1 mouse cellular context compared by ENCODE assay signal in the genomic region with DNA sequence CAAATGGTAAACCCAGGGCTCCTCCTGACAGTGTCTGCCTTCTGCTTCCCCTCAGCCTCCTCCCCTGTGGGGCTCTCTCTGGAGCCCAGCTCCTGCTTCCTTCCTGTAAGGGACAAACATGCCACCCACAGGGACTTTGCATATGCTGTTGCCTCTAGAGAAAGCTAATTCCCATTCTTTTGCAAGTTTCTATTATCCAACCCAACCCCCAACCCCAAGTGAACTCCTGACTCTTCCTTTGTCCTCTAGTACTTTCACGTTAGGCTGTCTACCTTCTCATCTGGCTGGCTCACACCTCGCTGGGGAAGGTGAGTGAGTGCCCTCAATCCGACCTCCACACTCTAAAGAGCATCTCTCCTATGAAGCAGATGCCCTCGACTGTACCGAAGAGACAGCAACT.
TF ChIP-seq lines count a peak whose summit lies in the region.

No protein-coding gene starts in this region.

TF ChIP-seq in ES-E14, 5 proteins besides CTCF, POLR2A, EP300 and RAD21:
- TF ChIP-seq HCFC1 (IDR thresholded peaks at IDR 0.05; ENCODE audit: borderline replicate concordance, insufficient read depth, low read length) (no peak), ZC3H11A (IDR thresholded peaks at IDR 0.05; ENCODE audit: borderline replicate concordance, low read depth, low read length) (no peak)
